Mouse (Mus musculus): Measurements from ENCODE around the gene Ttc22. TPM values are rescaled to one million over a fixed set of nuclear protein-coding genes. Genes with fewer than 3 reads are reported as not detected.

Ttc22 gene
- total RNA-seq (2021), result not detected
- long read RNA-seq, experiment 1, result 0 reads
- long read RNA-seq, experiment 2, result 0 reads

DNA sequence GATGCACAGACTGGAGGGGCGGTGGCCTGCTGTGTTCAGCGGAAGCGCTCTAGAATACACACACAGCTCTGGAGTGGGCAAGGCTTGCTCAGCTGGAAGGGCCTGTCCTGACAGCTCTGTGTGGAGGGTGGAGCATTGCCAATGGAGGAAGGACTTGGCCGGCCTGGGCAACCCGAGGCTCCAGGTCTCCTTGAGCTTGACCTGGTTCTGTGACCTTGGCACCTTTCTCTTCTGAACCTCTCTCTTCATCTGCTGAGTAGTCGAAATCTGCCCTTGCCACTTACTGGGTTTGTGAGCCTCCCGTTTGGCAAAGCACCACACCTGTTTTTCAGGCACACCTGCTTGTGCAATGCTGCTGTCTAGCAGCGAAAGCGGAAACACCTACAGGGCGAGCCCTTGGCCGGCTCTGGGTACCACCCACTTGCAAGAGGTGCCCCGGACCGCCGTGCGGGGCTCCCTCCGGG, at the start of gene Ttc22:
Ttc22 (plus strand) TSS at position 403 of the 464 bp plus-strand sequence.
- DNase-seq, result peak in 1 of 2 experiments; percentile 20

DNA sequence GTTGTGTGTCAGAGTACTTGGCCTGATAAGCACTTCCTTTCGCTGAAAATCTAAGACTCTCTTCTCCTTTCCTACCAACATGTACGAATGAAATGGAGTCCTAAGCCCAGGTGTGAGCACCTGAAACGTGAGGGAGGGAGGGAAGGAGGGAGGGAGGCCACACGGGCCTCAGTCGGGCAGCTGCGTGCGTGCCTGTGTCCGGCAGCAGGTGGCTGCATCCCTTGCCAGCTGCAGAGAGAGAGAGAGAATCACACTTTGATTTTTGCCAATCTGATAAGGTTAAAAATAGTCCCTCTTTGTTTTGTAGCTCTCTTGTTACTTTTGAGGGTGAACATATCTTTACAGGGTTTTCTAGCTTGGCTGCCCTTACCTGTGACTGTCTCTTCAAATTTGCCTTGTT, 47.2 kb upstream of the Ttc22 start:
- DNase-seq, result no peak

- no peak for DNase-seq
Measured at GRCm38 (mm10) chr4:106577511-106577910, 44.7 kb upstream of the Ttc22 start.

DNA sequence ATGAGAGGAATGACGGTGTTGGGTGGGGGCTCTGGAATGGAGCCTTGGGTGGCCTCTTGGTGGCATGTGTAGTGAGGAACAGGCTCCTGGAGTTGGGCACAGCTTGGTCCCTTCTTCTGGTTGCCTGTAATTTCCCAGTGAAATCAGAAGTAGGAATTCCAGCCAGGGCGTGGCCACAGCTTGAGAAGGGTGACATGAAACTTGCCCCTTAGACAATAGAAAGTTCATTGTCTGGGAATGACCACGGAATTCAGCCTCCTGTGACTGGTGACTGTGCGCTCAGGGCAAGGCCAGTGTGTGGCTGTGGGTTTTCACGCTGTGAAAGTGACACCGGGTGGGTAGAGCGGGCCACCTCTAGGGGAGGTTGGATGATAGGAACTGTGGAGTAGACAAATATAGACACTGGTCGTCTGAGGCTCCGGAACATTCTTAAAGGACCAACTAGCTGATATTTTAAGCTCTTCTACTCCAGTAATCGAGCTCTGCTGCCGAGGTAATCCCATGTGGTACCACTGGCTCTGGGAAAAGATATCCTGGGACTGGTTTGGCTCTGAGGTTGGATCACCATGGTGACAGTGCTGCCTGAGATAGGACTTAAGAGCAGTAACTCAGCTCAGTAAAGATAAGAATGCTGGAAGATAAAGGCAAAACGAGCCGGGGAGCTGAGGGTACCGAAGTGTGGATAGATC, 40.9 kb upstream of the Ttc22 start:
- peak; percentile 17 to 51 for DNase-seq

DNA sequence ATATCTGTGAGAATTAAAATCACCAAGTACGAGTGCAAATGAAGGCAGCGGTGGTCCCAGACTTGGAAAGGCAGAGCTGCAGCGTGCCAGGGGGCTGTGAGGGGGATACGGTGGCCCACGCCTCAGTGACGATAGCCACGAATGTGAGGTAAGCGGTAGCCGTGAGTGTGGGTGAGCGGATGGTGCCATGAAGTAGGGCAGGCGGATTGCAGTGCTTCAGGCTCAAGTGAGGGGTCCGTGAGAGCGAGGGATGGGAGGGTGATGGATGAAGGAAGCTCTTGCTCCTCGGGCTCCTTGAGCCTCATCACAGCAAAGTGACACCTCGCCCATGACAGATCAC, 40.4 kb upstream of the Ttc22 start:
- DNase-seq, result no peak

DNA sequence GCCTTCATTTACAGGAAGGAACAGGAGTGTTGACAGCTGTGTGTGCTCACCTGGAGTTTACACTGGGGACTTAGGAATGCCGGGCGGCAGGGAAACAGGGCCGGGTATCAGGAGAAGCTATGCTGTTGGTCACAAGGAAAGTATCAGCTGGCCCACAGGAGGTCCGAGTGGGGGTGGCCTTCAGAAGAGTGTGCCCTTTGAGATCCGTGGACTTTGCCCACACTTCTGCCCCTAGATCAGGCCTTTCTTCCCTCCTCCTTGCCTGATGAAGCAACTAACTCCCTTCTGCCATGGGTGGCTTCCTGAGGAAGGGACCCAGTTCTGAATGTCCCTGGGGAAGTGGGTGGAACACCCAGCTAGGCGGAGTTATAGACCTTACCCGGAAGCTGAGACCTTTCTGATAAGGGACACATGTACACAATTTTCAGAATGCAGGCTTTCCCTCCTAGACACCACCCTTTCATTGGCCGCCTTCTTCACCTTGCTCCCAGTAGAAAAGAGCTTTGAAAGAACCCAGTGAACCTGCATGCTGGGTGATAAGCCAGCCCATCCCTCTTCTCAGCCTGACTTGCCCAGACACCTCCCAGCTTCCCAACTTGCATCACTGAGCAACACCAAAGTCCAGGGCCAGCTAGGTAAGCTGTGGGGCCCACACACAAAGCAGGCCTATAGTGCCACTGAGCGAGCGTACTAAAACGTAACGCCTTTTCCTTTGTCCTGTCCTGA, 39.6 kb upstream of the Ttc22 start:
- DNase-seq, result no peak

GRCm38 (mm10) chr4:106584665-106585064, 37.6 kb upstream of the Ttc22 start:
- DNase-seq, result no peak

DNA sequence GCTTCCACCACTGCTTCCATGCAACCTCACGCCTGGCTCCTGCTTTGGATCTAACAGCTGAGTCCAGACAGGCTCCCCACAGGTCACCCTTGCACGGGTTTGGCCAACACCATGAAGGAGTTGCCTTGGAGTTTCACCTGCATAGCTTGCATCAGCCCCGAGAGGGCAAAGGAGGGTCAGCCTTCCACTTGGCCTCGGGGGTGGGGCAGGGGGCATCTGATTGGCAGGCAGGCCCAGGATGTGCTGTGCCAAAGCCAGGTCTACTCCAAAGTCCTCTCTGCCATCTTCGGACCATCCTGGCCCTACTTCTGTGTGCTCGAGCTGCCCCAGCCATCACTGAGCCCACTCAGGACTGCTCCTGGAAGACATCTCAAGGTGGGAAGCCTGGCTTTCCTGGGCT, 35.2 kb upstream of the Ttc22 start:
- DNase-seq, result no peak

GRCm38 (mm10) chr4:106590142-106590541, 32.1 kb upstream of the Ttc22 start:
- no peak for DNase-seq

- no peak for DNase-seq
Measured at GRCm38 (mm10) chr4:106590871-106591270, 31.4 kb upstream of the Ttc22 start.

GRCm38 (mm10) chr4:106593636-106594035, 28.6 kb upstream of the Ttc22 start:
- DNase-seq, result no peak

DNA sequence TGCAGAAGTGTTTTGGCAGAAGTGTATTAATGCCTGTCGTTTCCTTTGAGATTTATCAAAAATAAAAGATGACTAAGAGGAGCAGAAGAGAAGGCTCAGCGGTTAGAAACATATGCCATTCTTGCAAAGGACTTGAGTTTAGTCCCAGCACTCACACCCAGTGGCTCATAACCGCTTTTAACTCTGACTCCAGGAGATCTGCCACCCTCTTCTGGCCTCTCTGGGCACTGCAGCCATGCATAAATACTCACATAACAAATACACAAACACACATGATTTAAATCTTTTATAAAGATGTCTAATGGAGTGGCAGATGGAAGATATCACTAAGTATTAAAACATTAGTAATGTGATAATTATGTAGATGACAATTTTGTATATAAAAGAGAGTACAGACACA, 26.0 kb upstream of the Ttc22 start:
- no peak for DNase-seq

- DNase-seq, result no peak
Measured at GRCm38 (mm10) chr4:106597055-106597454, 25.2 kb upstream of the Ttc22 start.

- no peak for DNase-seq
Measured at GRCm38 (mm10) chr4:106597741-106598140, 24.5 kb upstream of the Ttc22 start.

GRCm38 (mm10) chr4:106599415-106599814, 22.8 kb upstream of the Ttc22 start:
- DNase-seq, result no peak

- peak; percentile 9 to 22 for DNase-seq
Measured at GRCm38 (mm10) chr4:106600770-106601169, 21.5 kb upstream of the Ttc22 start.

GRCm38 (mm10) chr4:106606639-106607554, 15.3 kb upstream of the Ttc22 start:
- no peak for DNase-seq

- no peak for DNase-seq
Measured at GRCm38 (mm10) chr4:106607905-106608304, 14.3 kb upstream of the Ttc22 start.

DNA sequence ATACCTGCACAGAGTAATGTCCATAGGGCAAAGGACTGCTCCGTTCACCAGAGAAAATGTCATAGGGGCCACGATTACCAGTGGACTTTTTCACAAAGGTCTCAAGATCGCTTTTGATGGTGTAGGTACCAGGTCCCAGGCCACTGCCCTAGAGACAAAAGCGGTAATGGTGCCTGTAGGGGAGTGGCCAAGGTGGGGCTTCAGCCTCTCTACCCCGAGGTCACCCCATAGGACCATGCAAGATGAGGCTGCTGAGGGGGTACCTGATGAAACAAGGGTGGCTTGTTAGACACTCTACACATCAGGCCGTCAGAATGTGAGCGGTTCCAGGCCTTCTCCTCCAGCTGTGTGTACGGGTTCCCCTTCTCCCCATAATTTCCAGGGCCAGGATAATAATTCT, 9.1 kb upstream of the Ttc22 start:
- DNase-seq, result no peak

- no peak for DNase-seq
Measured at GRCm38 (mm10) chr4:106613560-106613959, 8.7 kb upstream of the Ttc22 start.

- peak; percentile 25 to 70 for DNase-seq
Measured at GRCm38 (mm10) chr4:106614180-106614797, 7.9 kb upstream of the Ttc22 start.

DNA sequence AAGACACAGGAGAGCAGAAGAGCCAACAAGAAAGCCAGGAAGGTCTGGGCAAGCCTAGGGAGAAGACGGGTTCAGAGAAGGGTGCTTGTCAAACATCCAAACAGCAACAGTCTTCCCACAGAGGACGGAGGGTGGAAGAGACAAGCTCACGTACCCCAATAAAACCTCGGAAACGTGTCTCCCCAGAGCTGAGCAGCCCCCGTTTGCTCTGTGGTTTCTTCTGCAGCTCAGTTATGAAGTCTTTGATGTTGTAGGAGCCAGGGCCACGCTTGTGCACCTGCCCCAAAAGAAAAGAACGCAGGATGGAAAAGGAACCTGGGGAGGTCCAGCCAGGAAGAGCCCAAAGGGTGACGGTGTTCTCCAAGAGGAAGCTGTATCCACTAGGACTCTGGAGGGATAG, 7.4 kb upstream of the Ttc22 start:
- DNase-seq, result no peak
